Mouse (Mus musculus) c-Kit-positive CD71-positive TER-119-positive erythroid progenitor cells, embryonic 14.5 days (primary cell): ENCODE results near the gene Tiam2.
A peak's percentile ranks its signal among the peaks of the same experiment; 100 is the strongest.

Experiments
- DNase-seq: peaks from one replicate; pipeline ENCODE4 v3.0.0-alpha.2; 2013; ENCODE audit warnings: low spot score

Tiam2 gene

GRCm38 (mm10) chr17:3326148-3326902 lies at the start of gene Tiam2:
TSS of gene Tiam2 (plus strand) at chr17:3326573.
- DNase-seq = peak; percentile 15

GRCm38 (mm10) chr17:3280321-3280720 lies 46.1 kb upstream of the Tiam2 start:
- no peak for DNase-seq

- no peak for DNase-seq
These were observed 44.4 kb upstream of the Tiam2 start for GRCm38 (mm10) chr17:3281939-3282338.

DNA sequence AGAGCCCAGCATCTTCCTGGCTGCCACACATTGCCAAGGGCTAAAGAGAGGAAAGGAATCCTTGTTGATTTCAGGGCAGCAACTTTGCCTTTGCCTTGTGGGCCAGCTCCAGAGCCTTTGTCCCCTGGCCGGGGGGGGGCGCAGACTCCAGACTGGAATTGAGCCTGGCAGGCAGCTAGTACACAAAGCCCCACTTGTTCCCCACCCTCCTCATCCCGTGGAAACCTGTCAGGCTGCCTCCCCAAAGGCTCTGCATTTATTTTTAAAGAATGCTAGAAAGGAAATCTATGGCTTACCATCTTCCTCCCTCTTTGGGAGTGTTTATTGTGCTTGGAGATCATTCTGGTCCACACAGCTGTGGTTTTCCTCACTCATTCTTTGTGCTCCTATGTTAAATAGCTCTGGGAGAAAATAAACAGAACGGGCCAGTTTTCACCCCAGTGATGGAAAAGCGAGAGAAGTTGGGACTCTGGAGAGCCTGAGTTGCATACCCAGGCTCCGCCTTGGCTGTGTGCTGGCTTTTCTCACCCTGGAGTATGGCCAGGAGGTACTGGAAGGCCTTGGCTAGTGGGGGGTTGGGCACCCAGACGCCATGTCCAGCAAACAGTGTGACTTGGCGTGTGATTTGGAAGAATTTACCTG lies 41.2 kb upstream of the Tiam2 start:
- DNase-seq = no peak

DNA sequence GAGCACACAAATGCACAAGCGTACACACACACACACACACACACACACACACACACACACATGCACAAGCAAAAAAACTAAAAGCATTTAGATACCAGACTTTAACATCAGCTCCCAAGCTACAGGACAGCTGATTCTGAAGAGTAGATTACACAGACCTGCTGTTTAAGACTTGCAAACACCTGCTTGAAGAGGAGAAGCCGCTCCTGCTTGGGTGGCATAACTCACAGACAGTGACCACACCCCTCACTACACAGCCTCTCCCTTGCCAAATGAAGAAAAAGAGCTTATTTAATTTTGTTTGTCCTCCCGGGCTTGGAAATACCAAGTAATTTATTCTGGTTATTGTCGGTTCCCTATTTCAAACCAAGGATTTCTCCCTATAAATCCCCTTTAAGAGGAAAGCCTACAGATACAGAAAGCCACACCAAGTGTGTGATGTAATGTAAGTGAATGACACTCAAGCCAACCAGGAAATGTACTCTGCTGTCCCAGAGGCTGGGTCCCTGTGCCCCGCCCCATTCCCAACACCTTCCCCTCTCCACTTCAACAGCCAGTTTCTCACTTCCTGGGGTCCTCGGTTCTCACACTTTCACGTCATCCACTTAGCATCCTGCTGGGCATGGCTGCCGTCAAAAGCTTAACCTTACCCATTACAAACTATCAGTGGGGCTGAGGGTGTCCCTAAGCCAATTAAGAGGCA lies 40.1 kb upstream of the Tiam2 start:
- no peak for DNase-seq

- peak; percentile 47 for DNase-seq
These were observed 38.0 kb upstream of the Tiam2 start for GRCm38 (mm10) chr17:3288341-3288740.

GRCm38 (mm10) chr17:3295097-3295496 lies 31.3 kb upstream of the Tiam2 start:
- no peak for DNase-seq

DNA sequence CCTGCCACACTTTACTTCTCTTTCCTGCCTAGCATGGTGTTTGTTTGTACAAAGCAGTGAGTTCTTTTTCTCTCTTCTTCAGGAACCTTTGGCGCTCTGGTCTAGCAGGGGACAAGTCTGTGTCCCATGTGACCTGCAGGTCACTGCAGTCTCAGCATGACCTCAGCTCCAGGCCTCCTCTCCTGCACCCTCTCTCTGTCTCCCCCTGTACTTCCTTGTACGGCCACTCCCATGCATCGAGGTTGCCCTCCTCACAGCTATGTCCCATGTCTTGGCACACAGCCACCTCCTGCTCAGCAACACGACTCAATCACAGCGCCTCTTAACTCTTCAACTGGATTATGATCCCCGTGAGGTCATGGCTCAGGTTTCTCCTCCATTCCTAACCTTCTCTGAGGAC lies 26.9 kb upstream of the Tiam2 start:
- DNase-seq = no peak

DNA sequence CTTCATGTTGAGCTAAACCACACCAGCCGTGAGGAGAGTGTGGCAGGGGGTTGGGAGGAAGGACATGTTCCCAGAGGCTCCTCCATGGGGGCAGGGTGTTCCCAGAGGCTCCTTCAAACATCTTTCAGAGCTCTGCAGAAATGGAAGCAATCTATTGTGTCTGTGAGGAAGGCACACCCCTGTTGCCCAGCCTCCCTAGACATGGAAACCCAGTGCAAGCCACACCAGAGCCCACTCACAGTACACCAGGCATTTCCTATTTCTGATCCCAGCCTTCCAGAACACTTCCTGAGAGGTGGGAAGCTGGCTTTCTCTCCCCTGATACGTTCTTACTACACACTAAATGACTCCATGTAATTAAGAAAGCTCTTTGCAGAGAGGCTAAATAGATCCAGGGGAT lies 20.4 kb upstream of the Tiam2 start:
- DNase-seq = no peak

DNA sequence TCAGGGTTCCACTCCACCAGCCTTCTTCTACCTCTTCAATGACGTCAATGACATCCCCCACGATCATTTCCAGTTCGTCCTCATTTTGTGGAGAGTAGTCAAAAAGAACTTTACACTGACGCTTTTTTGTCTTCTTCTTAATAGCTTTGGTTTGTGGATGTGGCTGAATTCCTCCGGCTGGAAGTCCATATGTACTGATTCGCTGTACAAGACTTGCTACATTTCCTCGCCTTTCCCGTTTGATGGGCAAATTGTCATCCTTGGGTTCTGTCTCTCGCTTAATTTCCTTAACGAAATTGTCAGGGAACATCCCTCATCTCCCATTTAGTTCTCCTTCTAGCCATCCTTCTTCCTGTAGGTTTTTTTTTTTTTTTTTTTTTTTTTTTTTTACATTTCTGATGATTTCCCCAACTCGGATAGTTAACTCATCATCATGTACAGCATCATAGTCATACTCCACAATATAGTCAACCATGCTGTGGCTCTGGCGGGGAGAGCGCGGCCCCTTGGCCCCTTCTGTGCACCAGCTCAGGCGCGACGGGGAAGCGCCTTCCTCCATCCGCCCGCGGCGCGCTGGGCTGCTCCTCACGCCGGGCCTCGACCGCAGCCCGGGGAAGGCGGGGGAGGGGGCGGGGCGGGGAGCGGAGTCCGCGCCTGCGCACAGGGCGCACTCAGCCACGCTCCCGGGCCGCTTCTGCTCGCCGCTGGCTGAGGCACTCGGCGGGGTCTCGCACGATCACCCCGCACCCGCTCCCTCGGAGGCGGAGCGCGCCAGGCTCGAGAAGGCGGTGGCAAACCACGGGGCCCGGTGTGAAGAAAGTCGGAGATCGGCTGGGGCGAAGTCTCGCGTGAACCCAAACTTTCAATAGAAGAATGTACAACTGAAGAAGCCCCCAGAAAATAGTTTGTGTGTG lies 12.4 kb upstream of the Tiam2 start:
- DNase-seq = peak; percentile 29

GRCm38 (mm10) chr17:3314625-3315020 lies 11.8 kb upstream of the Tiam2 start:
- DNase-seq = no peak

DNA sequence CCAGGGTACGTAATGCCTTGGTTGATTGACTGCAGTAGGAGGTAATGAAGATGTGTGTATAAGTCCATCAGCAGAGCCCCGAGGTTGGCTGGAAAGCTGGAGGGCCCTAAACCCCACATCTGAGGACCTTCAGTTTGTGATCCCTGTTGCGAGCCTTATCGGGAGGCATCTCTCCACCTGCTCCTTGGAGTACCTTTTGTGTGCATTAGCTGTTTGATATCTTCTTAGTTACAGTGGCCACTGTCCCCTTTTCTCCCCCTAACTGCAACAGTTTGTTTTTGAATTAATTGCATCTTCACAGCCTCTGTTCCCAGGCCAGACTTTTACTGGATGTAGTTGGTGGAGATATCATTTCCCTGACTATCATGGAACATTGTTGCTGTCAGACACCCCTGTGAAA lies 10.8 kb upstream of the Tiam2 start:
- DNase-seq = no peak

- no peak for DNase-seq
These were observed 518 bp downstream of the Tiam2 start for GRCm38 (mm10) chr17:3326903-3327279.

DNA sequence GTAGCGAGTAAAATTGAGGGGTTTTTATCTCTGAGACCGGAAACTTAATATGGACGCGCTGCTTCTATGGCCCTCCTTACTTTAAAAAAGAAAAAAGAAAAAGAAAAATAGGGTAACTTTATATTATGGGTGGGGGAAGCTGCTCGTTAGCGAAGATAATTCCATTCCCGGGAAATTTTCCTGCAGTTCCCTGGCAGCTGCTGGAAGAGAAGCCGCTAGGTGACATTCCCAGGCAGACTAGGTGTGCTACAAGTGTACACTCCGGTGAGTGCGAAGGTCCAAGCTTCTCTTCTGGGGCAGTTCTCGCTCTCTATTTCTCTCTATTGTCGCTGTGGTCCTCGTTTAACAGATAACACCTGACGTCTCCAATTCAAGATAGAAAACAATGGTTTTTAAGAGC lies 962 bp downstream of the Tiam2 start:
- no peak for DNase-seq

- no peak for DNase-seq
These were observed 2.4 kb downstream of the Tiam2 start for GRCm38 (mm10) chr17:3328820-3329219.

DNA sequence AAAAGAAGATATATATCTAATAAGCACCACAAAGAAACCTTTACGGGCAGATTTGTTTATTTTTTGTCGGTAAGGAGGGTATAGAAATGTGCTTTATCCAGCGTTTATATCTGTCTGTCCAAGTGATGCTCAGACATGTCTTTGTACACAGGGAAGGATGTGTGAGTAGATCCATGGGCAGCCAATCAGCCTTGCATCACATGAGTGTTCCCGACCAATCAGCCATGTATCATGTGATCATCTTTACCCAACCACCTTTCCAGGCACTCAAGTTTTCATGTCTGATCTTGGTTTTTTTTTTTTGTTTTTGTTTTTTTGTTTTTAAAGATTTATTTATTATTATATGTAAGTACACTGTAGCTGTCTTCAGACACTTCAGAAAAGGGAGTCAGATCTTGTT lies 3.1 kb downstream of the Tiam2 start:
- no peak for DNase-seq

- no peak for DNase-seq
These were observed 5.5 kb downstream of the Tiam2 start for GRCm38 (mm10) chr17:3331721-3332461.

DNA sequence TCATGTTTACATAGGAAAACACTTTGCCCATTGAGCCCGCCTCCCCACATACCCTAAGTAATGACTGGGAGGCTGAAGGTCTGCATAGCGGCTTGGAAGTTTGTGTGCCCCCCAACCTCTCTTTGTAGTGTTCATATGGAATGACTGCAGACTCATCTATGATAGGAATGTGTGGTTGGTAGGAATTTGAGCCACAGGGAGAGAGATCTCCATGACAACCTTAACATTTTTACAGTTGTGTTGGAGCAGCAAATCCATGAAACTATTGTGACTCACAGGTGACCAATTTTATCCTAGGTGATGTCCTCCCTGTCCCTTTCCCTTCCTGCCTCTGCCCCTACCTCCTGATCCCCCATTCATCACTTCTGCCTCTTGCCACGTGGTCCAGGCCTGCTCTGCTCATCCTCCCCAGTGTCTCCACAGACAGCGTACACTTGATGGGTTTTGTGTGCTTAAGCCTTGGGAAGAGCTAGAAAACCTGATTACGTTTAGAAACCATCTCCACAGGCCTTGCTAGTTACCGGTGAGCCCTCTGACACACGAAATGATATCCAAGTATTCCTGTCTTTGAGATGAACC lies 9.9 kb downstream of the Tiam2 start:
- DNase-seq = no peak

DNA sequence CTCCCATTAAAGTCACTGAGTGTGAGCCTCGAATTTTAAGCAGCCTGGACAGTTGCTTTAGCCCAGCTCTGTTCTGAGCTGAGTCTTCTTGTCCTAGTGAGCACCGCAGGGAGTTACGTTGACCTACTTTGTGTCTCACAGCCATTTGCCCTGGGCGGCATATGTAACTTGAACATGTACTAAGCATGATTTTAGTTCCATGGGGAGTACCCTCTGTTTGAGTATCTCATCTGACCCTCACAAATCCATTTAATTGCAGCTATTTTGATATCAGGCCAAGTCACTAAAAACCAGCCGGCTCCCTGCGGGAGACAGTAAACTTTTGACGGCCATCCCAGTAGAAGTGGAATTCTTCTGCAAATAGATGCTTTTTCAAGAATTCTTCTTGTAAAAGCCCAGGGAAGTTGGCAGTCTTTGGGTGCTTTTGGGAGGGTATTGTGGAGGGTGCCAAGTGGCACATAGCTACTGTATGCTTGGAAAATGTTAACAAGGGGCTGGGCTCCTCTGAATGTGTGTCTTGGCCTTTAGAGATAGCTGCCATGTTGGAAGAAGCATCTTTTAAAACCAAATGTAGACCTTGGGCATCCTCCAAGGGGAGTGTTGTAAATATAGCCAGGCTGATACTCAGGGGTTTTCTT lies 10.6 kb downstream of the Tiam2 start:
- DNase-seq = no peak

- no peak for DNase-seq
These were observed 11.1 kb downstream of the Tiam2 start for GRCm38 (mm10) chr17:3337525-3337888.

GRCm38 (mm10) chr17:3338821-3339220 lies 12.4 kb downstream of the Tiam2 start:
- DNase-seq = no peak
